Mouse (Mus musculus): ENCODE measurements at regions not wholly inside any gene's neighbourhood (a gene's known extent, or its start where the extent isn't known, plus 50 kb on each side); places are given as distances from the start of the nearest gene placed in this dataset.

GRCm38 (mm10) chr5:119398475-119398874 lies 272.0 kb upstream of the Tbx3 start:
- no peak for DNase-seq (ENCODE audit: low spot score in 2 of 2)

- DNase-seq (ENCODE audit: low spot score in 2 of 2) = peak; percentile 8 to 25
Observed at GRCm38 (mm10) chr5:119400223-119400935, 270.1 kb upstream of the Tbx3 start.

- DNase-seq (ENCODE audit: low spot score in 2 of 2) = no peak
Observed at GRCm38 (mm10) chr5:119401915-119402314, 268.6 kb upstream of the Tbx3 start.

GRCm38 (mm10) chr5:119402651-119403050 lies 267.8 kb upstream of the Tbx3 start:
- DNase-seq (ENCODE audit: low spot score in 2 of 2) = no peak

- DNase-seq (ENCODE audit: low spot score in 2 of 2) = no peak
Observed at GRCm38 (mm10) chr5:119410966-119411365, 259.5 kb upstream of the Tbx3 start.

GRCm38 (mm10) chr5:119415835-119416234 lies 254.6 kb upstream of the Tbx3 start:
- no peak for DNase-seq (ENCODE audit: low spot score in 2 of 2)

GRCm38 (mm10) chr5:119418486-119418885 lies 252.0 kb upstream of the Tbx3 start:
- no peak for DNase-seq (ENCODE audit: low spot score in 2 of 2)

- DNase-seq (ENCODE audit: low spot score in 2 of 2) = no peak
Observed at GRCm38 (mm10) chr5:119427511-119428019, 242.9 kb upstream of the Tbx3 start.

- no peak for DNase-seq (ENCODE audit: low spot score in 2 of 2)
Observed at GRCm38 (mm10) chr5:119431271-119431756, 239.2 kb upstream of the Tbx3 start.

- DNase-seq (ENCODE audit: low spot score in 2 of 2) = no peak
Observed at GRCm38 (mm10) chr5:119434572-119434971, 235.9 kb upstream of the Tbx3 start.

GRCm38 (mm10) chr5:119448494-119448893 lies 222.0 kb upstream of the Tbx3 start:
- no peak for DNase-seq (ENCODE audit: low spot score in 2 of 2)

GRCm38 (mm10) chr5:119449166-119449565 lies 221.3 kb upstream of the Tbx3 start:
- no peak for DNase-seq (ENCODE audit: low spot score in 2 of 2)

- no peak for DNase-seq (ENCODE audit: low spot score in 2 of 2)
Observed at GRCm38 (mm10) chr5:119459751-119460150, 210.7 kb upstream of the Tbx3 start.

- no peak for DNase-seq (ENCODE audit: low spot score in 2 of 2)
Observed at GRCm38 (mm10) chr5:119462659-119463530, 207.6 kb upstream of the Tbx3 start.

GRCm38 (mm10) chr5:119464553-119464952 lies 205.9 kb upstream of the Tbx3 start:
- no peak for DNase-seq (ENCODE audit: low spot score in 2 of 2)

GRCm38 (mm10) chr5:119467346-119468085 lies 203.0 kb upstream of the Tbx3 start:
- no peak for DNase-seq (ENCODE audit: low spot score in 2 of 2)

GRCm38 (mm10) chr5:119477926-119478325 lies 192.5 kb upstream of the Tbx3 start:
- DNase-seq (ENCODE audit: low spot score in 2 of 2) = no peak

- no peak for DNase-seq (ENCODE audit: low spot score in 2 of 2)
Observed at GRCm38 (mm10) chr5:119478331-119478730, 192.1 kb upstream of the Tbx3 start.

- no peak for DNase-seq (ENCODE audit: low spot score in 2 of 2)
Observed at GRCm38 (mm10) chr5:119480191-119481190, 190.0 kb upstream of the Tbx3 start.

GRCm38 (mm10) chr5:119483706-119484105 lies 186.8 kb upstream of the Tbx3 start:
- no peak for DNase-seq (ENCODE audit: low spot score in 2 of 2)

GRCm38 (mm10) chr5:119486196-119486595 lies 184.3 kb upstream of the Tbx3 start:
- DNase-seq (ENCODE audit: low spot score in 2 of 2) = no peak
